Mouse (Mus musculus) myocyte (in vitro differentiated cells): ENCODE results near the gene Pisd.

Source experiments
- CEBPB ChIP-seq: IDR thresholded peaks from 2 replicates; pipeline ENCODE4 v1.6.1; 2011; ENCODE audit warnings: mild to moderate bottlenecking, moderate library complexity; ENCODE audit not compliant: poor library complexity, insufficient read depth, severe bottlenecking
- E2F4 ChIP-seq: IDR thresholded peaks from one replicate; pipeline ENCODE4 v1.6.1; 2011; ENCODE audit warnings: mild to moderate bottlenecking, control low read depth, moderate library complexity; ENCODE audit not compliant: insufficient read depth
- MAX ChIP-seq: IDR thresholded peaks from one replicate; pipeline ENCODE4 v1.6.1; 2011; ENCODE audit warnings: low read depth, mild to moderate bottlenecking, control low read depth
- MYOD1 ChIP-seq, 3 experiments: IDR thresholded peaks; one replicate each; pipeline ENCODE4 v1.6.1; 2011; ENCODE audit warnings: control low read depth in 2 of 3, low read depth in 2 of 3, mild to moderate bottlenecking in 2 of 3, moderate library complexity in 1 of 3; ENCODE audit not compliant: insufficient read length in 2 of 3, control insufficient read depth in 1 of 3
- MYOG ChIP-seq, 3 experiments: IDR thresholded peaks; one replicate each; pipeline ENCODE4 v1.6.1; 2011; ENCODE audit warnings: control low read depth in 2 of 3, low read depth in 2 of 3, mild to moderate bottlenecking in 2 of 3; ENCODE audit not compliant: insufficient read length in 2 of 3, control insufficient read depth in 1 of 3, insufficient read depth in 1 of 3
- POLR2A ChIP-seq: IDR thresholded peaks from one replicate; pipeline ENCODE4 v1.6.1; 2011; ENCODE audit warnings: low read depth, mild to moderate bottlenecking, control low read depth, moderate library complexity; ENCODE audit not compliant: insufficient read length
- POLR2AphosphoS2 ChIP-seq: IDR thresholded peaks from one replicate; pipeline ENCODE4 v1.6.1; 2011; ENCODE audit warnings: low read depth, control low read depth; ENCODE audit not compliant: insufficient read length
- REST ChIP-seq: IDR thresholded peaks from one replicate; pipeline ENCODE4 v1.6.1; 2011; ENCODE audit warnings: mild to moderate bottlenecking, control low read depth, moderate library complexity; ENCODE audit not compliant: insufficient read depth, insufficient read length
- SRF ChIP-seq: IDR thresholded peaks from one replicate; pipeline ENCODE4 v1.6.1; 2011; ENCODE audit warnings: low read depth; ENCODE audit not compliant: control insufficient read depth, insufficient read length
- TCF12 ChIP-seq: IDR thresholded peaks from one replicate; pipeline ENCODE4 v1.6.1; 2011; ENCODE audit warnings: mild to moderate bottlenecking, control low read depth; ENCODE audit not compliant: poor library complexity, insufficient read depth, severe bottlenecking
- USF1 ChIP-seq: IDR thresholded peaks from one replicate; pipeline ENCODE4 v1.6.1; 2011; ENCODE audit warnings: low read depth, mild to moderate bottlenecking, control low read depth, moderate library complexity

DNA sequence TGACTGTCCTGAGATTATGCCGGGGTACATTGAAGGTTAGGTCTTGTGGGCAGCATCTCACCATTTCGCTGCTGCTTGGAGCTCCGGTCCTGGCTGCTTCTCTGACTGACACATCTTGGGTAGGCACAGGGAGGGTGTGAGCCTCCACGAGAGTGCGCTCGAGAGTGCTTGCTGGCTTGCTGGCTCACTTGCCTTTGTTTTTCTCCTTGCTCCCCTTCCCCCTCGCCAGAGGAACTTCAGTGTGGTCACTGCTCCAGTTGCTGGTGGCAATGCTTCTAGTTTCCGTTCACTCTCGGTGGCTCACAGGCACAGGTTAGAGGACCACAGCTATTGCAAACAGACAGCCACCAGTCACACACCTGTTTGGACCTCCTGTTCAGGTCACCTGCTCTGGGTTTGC, 43.3 kb downstream of the Pisd start:
- no peak for TF ChIP-seq TCF12
- TF ChIP-seq POLR2A, result no peak
- no peak for TF ChIP-seq MYOD1 (IDR thresholded peaks at IDR 0.05; ENCODE audit: control insufficient read depth in 1 of 3, insufficient read length in 2 of 3, low read depth in 2 of 3)
- TF ChIP-seq USF1, result no peak
- TF ChIP-seq MYOG (IDR thresholded peaks at IDR 0.05; ENCODE audit: control insufficient read depth in 1 of 3, insufficient read depth in 1 of 3, insufficient read length in 2 of 3, low read depth in 2 of 3), result no peak
- TF ChIP-seq SRF, result no peak
- TF ChIP-seq E2F4, result no peak
- TF ChIP-seq MAX, result no peak
- no peak for TF ChIP-seq REST
- TF ChIP-seq POLR2AphosphoS2, result no peak
- TF ChIP-seq CEBPB, result no peak
